Mouse (Mus musculus) kidney, embryonic 14.5 days (tissue): ENCODE results near the gene Psmb1. TPM values are rescaled to one million over a fixed set of nuclear protein-coding genes. Genes with fewer than 3 reads are reported as not detected.
"Not testable (repeated sequence)": the region's sequence is repeated elsewhere in the genome, so short reads cannot be mapped to it uniquely, and the experiment has no call there.

Experiments
- ATAC-seq: fragments of 200-750 bp; cut with Nextera tagmentation; 2 replicates; pipeline ENCODE4 v1.8.0; 2017; ENCODE audit warnings: moderate number of reproducible peaks, mild to moderate bottlenecking, moderate TSS enrichment, moderate library complexity; ENCODE audit not compliant: low FRiP score, low TSS enrichment
- H3K27ac ChIP-seq: fragments of 300-500 bp; sonication (generic); 2 replicates; pipeline ENCODE4 v1.5.1; 2014; ENCODE audit warnings: low read depth, mild to moderate bottlenecking, low read length, moderate library complexity, mixed read lengths
- H3K27me3 ChIP-seq: fragments of 300-500 bp; sonication (generic); 2 replicates; pipeline ENCODE4 v1.6.1; 2014; ENCODE audit warnings: mild to moderate bottlenecking, low read length; ENCODE audit not compliant: control insufficient read depth, insufficient read depth
- H3K36me3 ChIP-seq: fragments of 300-500 bp; sonication (generic); 2 replicates; pipeline ENCODE4 v1.6.1; 2014; ENCODE audit warnings: low read length, mixed read lengths; ENCODE audit not compliant: control insufficient read depth, insufficient read depth
- H3K4me1 ChIP-seq: fragments of 300-500 bp; sonication (generic); 2 replicates; pipeline ENCODE4 v1.6.1; 2014; ENCODE audit warnings: low read length, mixed read lengths; ENCODE audit not compliant: control insufficient read depth, insufficient read depth
- H3K4me2 ChIP-seq: fragments of 300-500 bp; sonication (generic); replicated peaks from 2 replicates; pipeline ENCODE4 v1.6.1; 2014; ENCODE audit warnings: low read depth, mild to moderate bottlenecking, low read length
- H3K4me3 ChIP-seq: fragments of 300-500 bp; sonication (generic); 2 replicates; pipeline ENCODE4 v1.5.1; 2014; ENCODE audit warnings: mild to moderate bottlenecking, low read length
- H3K9ac ChIP-seq: fragments of 300-500 bp; sonication (generic); 2 replicates; pipeline ENCODE4 v1.6.1; 2014; ENCODE audit warnings: low read depth, mild to moderate bottlenecking, low read length, moderate library complexity
- H3K9me3 ChIP-seq: fragments of 300-500 bp; sonication (generic); 2 replicates; pipeline ENCODE4 v1.6.1; 2016; ENCODE audit warnings: low read length; ENCODE audit not compliant: control insufficient read depth
- WGBS: fragments of 180-500 bp; shearing (Covaris S2); extraction: QIAGEN DNeasy Blood & Tissue Kit; methylation state at CpG from one replicate; pipeline ENCODE4 v1.1.7; 2014; 5-methylcytosine and 5-hydroxymethylcytosine counted together
- polyA plus RNA-seq: library from polyadenylated mRNA; unstranded; fragments of >200 nt; fragmentation: Nextera tagmentation; extraction: Ambion mirVana; gene quantifications from 2 replicates; pipeline ENCODE4 v1.2.1, GENCODE M21; 2014

Gene Psmb1
- polyA plus RNA-seq: 298 and 368 TPM in 2 replicates

DNA sequence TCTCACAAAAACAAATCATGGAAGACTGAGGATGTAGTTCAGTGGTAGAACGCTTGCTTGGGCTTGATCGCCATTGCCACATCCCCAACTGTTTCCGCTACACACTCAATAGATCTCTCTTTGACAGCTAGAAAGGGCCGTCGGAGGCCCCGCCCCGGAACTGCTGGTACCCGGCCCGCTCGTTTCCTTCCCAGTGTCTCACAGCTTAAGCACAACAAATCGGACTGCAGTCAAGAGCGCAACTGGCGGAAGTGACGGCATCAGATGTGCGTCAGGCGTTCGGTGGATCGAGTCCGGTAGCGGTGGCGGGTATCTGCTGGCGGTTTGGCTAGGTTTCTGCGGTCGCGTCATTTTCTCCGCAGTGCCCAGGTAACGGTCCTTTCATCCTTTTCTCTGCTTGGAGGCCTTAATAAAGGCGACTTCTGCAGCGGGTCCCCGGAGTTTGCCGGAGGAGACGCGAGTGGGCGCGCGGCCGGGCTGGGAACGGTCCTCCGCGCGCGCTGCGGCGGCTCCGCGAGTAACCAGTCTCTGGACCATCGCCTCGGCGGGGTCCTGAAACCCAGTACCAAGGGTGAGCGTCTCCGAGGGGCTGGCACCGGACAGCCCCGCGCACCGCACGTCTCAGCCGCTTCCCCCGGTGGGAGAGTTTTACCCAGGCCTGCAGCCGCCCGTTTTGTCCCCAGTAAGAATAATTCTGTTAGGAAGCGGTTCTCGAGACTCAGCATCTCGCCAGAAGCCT, at the start of gene Psmb1, which contains the start of gene Tbp:
TSS of gene Psmb1 (minus strand) at position 96 of the 739 bp plus-strand sequence.
TSS of gene Tbp (plus strand) at position 233 of the 739 bp plus-strand sequence.
- under 1% methylated on average over 63 of the region's 63 CpGs for WGBS
- no peaks in the 10 kb centered on the region for H3K27me3 ChIP-seq
- H3K4me1 ChIP-seq: peaks cover 23% of the 10 kb centered on the region

DNA sequence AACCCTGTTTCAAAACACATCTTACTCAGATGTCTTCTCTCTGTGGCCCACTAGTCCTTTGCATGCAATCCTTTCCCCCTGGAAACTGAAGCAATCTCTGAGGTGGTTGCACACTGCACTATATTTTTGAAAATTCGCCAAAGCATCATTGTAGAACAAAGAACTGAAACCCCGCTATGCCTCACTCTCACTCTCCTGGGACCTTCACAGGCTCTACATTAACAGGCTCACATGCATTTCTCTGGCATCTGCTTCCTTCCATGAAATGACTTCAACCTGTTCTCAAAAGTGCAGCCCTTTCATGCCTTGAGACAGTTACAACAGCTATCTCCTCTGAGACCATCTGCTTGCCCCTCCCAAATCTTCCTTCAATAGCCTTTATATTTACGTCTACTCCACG, 46.9 kb upstream of the Psmb1 start:
- Histone ChIP-seq H3K9me3 (no peaks in the 10 kb centered on the region), H3K4me1 (no peaks in the 10 kb centered on the region), H3K4me3 (no peak overlapping the region), H3K36me3 (no peaks in the 10 kb centered on the region), H3K27me3 (no peaks in the 10 kb centered on the region), H3K9ac (no peak overlapping the region), H3K27ac (no peak overlapping the region), H3K4me2 (no peak overlapping the region)
- 72% methylated on average over 4 of the region's 4 CpGs for WGBS
- no peak for ATAC-seq

More for the DNA sequence above, at the start of gene Psmb1, which contains the start of gene Tbp:
- Histone ChIP-seq H3K36me3 (peaks cover 25% of the 10 kb centered on the region), H3K4me2 (peak within 1 kb of the TSS; percentile 81), H3K9me3 (no peaks in the 10 kb centered on the region), H3K27ac (peak within 1 kb of the TSS; percentile 95), H3K4me3 (peak within 1 kb of the TSS; percentile 96), H3K9ac (peak within 1 kb of the TSS; percentile 89)
- ATAC-seq: peak; percentile 95

DNA sequence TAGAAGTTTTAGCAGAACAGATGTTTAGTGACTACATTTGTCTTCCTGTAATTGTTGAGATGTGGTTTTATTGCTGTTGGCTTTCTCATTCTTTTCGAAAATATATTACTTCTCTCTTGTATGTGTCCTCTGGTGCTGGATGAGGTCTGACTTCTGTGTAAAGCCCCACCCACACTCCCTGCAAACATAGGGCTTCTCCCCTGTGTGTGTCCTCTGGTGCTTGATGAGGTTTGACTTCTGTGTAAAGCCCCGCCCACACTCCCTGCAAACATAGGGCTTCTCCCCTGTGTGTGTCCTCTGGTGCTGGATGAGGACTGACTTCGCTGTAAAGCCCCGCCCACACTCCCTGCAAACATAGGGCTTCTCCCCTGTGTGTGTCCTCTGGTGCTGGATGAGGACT, 44.3 kb upstream of the Psmb1 start:
- not testable (repeated sequence) for ATAC-seq, H3K27me3 ChIP-seq, H3K9ac ChIP-seq, H3K27ac ChIP-seq, H3K9me3 ChIP-seq, H3K4me3 ChIP-seq, H3K4me2 ChIP-seq, H3K4me1 ChIP-seq, H3K36me3 ChIP-seq
- WGBS: 71% methylated on average over 3 of the region's 4 CpGs

DNA sequence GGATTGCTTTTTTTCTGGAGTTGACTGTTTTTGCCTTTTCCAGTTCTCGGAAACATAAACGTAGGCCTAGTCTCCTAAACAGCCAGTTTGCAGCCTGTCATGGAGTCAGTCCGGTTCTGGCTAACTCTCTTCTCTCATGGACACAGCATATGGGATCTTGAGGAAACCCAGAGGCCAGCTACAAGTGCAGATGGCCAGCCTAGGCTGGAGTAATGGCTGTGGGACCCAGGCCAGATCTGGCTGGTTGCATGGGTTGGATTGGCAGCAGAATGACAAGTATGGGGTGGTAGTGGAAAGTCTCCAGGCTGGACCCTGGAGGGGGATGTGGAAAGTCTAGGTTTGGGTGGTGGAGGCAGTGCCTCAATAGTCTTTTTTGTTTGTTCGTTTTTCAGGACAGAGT, 40.8 kb upstream of the Psmb1 start:
- WGBS: 69% methylated on average over 4 of the region's 4 CpGs
- peaks cover 8% of the 10 kb centered on the region for H3K27me3 ChIP-seq
- H3K4me1 ChIP-seq: no peaks in the 10 kb centered on the region

DNA sequence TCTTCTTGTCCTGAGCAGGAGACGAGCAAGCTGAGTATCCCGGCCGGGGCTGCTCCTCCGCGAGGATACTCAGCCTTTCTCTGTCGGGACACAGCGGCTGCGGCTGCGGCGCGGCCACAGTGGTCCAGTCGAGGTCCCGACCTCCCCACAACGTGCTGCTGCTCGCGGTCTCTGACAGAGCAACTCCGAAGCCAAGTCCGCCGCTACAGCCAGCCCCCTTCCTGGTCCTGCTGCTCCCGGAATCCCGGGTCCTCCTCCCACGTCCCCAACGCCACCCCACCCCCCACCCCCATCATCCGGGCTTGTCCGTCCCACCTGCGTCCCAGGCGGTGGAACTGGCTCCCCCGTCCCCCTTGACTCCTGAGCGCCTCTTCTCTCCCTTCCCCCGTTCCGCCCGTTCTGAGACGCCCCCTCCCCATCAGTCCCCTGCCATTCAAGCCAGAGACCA, 36.9 kb upstream of the Psmb1 start:
- 0% methylated on average over 30 of the region's 33 CpGs for WGBS
- ATAC-seq: peak; percentile 73; the same call in 1 of the 2 replicates
- no peaks in the 10 kb centered on the region for H3K9me3 ChIP-seq
- H3K4me2 ChIP-seq: peak overlapping the region; percentile 87
- H3K36me3 ChIP-seq: no peaks in the 10 kb centered on the region
- H3K27me3 ChIP-seq: peaks cover 10% of the 10 kb centered on the region
- H3K9ac ChIP-seq: peak overlapping the region; percentile 45
- H3K27ac ChIP-seq: no peak overlapping the region
- no peaks in the 10 kb centered on the region for H3K4me1 ChIP-seq
- peak overlapping the region; percentile 49 for H3K4me3 ChIP-seq

More for the DNA sequence above, 40.8 kb upstream of the Psmb1 start:
- H3K4me3 ChIP-seq: no peak overlapping the region
- no peak for ATAC-seq
- H3K9ac ChIP-seq: no peak overlapping the region
- no peak overlapping the region for H3K27ac ChIP-seq
- no peaks in the 10 kb centered on the region for H3K9me3 ChIP-seq
- H3K36me3 ChIP-seq: no peaks in the 10 kb centered on the region
- H3K4me2 ChIP-seq: no peak overlapping the region

DNA sequence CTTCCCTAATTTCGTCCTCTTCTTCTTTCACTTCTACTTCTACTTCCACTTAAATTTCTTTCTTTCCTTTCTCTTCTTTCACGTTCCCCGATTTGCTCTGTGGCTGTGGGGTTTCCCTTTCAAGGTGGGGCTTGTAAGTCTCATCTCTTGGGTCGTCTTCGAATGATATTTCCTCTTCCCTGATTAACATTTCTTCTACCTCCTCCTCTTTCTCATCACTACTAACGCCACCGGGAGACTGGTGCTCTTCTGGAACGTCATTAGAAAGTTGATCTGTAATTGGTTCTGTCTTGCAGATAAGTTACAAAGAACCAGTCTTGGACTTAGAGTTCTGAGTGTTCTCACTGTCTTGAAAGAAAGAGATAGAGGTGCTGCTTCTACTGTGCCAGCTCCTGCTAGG, 36.4 kb upstream of the Psmb1 start:
- H3K9me3 ChIP-seq: no peaks in the 10 kb centered on the region
- 21% methylated on average over 8 of the region's 8 CpGs for WGBS
- H3K4me2 ChIP-seq: peak overlapping the region; percentile 87
- peak overlapping the region; percentile 45; the same call in 1 of the 2 replicates for H3K9ac ChIP-seq
- no peaks in the 10 kb centered on the region for H3K36me3 ChIP-seq
- peaks cover 10% of the 10 kb centered on the region for H3K27me3 ChIP-seq
- no peak overlapping the region for H3K27ac ChIP-seq
- H3K4me1 ChIP-seq: no peaks in the 10 kb centered on the region
- peak overlapping the region; percentile 49 for H3K4me3 ChIP-seq
- no peak for ATAC-seq

DNA sequence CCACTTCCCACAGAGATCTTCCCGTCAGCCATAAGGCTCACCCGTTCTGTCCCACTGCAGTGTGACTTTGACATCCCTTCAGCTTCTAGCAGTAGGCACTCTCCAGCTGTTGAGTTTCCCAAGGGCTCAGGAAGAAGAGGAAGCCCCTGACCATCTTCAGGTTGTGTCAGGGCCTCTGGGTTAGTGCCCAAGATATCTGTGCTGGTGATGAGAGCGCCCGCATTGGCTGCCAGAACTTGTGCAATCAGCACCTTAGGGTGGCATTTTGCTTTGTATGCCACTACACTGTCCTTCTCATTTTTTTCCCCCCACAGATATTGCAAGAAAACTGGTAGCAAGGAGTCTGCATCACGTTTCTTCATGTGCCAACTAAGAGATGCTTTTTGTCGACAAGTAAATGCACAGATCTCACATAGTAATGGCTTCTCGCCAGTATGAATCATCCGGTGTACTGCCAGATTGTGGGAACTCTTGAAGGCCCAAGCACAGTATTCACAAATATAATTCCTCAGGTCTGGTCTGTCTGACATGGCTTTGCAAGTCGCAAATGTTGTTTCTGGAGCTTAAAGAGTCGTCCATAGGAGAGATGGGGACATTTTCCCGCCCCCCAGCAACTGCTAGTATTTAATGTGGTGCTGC, 35.7 kb upstream of the Psmb1 start:
- no peak overlapping the region for H3K9ac ChIP-seq
- ATAC-seq: no peak
- H3K4me2 ChIP-seq: no peak overlapping the region
- H3K36me3 ChIP-seq: no peaks in the 10 kb centered on the region
- no peaks in the 10 kb centered on the region for H3K4me1 ChIP-seq
- no peak overlapping the region for H3K27ac ChIP-seq
- no peaks in the 10 kb centered on the region for H3K9me3 ChIP-seq
- peaks cover 7% of the 10 kb centered on the region for H3K27me3 ChIP-seq
- WGBS: 75% methylated on average over 11 of the region's 11 CpGs
- no peak overlapping the region for H3K4me3 ChIP-seq

DNA sequence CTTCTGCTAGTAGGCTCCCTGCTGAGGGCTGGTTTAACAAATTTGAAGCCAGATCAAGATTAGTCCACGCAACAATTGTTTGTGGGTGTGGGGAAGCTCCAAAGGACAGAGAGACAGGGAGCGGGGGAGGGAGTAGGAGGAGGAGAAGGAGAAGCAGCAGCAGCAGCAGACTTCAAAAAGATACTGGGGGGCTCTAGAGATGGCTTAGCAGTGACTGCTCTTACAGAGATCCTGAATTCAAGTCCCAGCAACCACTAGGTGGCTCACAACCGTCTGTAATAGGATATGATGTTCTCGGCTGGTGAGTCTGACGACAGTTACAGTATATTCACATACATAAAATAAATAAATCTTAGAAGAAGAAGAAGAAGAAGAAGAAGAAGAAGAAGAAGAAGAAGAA, 30.6 kb upstream of the Psmb1 start:
- Histone ChIP-seq H3K27ac (no peak overlapping the region), H3K4me3 (no peak overlapping the region), H3K4me1 (no peaks in the 10 kb centered on the region; the same call in 1 of the 2 replicates), H3K4me2 (no peak overlapping the region), H3K9me3 (no peaks in the 10 kb centered on the region), H3K9ac (no peak overlapping the region), H3K27me3 (peaks cover under 1% of the 10 kb centered on the region; the same call in 1 of the 2 replicates), H3K36me3 (peaks cover 1% of the 10 kb centered on the region; the same call in 1 of the 2 replicates)
- 15% methylated on average over 5 of the region's 5 CpGs for WGBS
- ATAC-seq: no peak

DNA sequence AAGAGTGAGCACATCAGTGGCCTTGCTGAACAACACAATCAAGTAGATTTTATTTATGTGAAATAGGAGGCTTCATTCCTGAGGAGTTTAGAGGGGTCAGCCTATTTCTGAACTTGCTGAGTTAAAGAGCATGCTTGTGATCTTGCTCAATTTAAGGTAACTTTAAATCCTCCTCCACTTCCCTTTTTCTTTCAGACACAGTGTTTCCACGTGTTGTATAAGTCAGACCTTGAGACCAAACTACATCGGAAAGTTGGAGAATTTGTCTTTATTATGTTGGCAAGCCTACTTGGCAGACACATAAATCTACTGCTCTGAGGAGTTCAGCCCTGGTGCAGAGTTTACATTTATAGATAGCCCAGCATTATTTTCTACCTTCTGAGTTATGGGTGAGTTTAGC, 29.3 kb upstream of the Psmb1 start:
- Histone ChIP-seq H3K9me3 (no peaks in the 10 kb centered on the region), H3K36me3 (peaks cover 14% of the 10 kb centered on the region; the same call in 1 of the 2 replicates), H3K27ac (no peak overlapping the region), H3K4me2 (no peak overlapping the region), H3K4me1 (no peaks in the 10 kb centered on the region; the same call in 1 of the 2 replicates), H3K9ac (no peak overlapping the region), H3K27me3 (no peaks in the 10 kb centered on the region), H3K4me3 (no peak overlapping the region)
- 74% methylated on average over 2 of the region's 2 CpGs for WGBS
- no peak for ATAC-seq
